Mouse (Mus musculus): ENCODE measurements around the gene Adam1b. TPM values are rescaled to one million over a fixed set of nuclear protein-coding genes. Genes with fewer than 3 reads are reported as not detected.

Gene Adam1b
- total and polyA plus RNA-seq, 2 experiments from 2014 or later = not detected

DNA sequence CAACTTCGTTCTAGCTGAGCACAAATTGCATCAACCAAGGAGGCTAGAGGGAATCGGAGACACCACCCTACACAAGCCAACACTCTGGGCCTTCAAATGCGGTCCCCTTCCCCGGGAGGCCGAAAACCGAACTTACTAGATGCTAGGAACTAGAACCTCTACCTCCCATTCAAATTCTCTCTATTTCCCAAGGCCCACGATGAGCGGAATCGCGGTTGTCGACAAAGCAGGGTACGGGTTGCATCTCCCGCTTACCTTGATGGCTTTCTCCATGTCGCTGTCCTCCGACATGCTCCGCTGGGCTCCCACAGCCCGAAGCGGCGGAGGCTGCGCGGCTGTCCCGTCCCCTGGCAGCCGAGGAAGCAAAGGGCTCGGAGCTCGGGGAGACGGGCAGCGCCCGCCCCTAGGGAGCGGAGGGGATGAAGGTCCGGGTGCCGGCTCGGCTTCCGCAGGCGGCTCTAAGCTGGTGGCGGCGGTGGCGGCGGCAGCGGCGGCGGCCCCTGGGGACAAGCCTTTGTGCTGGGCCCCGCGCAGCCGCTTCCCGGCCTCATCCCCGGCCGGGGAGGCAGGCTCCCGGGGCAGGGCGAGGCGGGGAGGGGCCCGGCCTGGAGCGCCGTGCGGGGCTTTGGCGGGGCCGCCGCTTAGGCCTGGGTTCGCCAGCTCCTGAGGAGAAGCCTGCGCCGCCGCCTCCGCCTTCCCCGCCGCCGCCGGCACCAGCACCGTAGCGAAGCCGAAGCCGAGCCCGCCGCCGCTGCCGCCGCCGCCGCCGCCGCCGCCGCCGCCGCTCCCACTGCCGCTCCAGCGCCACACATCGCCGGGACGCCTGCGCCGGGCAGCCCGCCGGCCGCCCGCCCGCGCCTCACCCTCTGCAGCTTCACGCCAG is 41.9 kb upstream of the Adam1b start, which contains the start of the genes Adam1a and Gm42878:
Gene Adam1a (minus strand): TSS at position 573 of the 883 bp plus-strand sequence.
Gene Gm42878 (minus strand): TSS at position 573 of the 883 bp plus-strand sequence.
- Histone ChIP-seq H3K9me3 (ENCODE audit: low read length) (no peaks in the 10 kb centered on the region), H3K9ac (replicated peaks; ENCODE audit: low read length, poor library complexity, severe bottlenecking) (peak within 1 kb of the TSS; percentile 98), H3K27ac (ENCODE audit: low read depth, low read length) (peak within 1 kb of the TSS; percentile 99), H3K36me3 (ENCODE audit: insufficient read depth, low read length) (no peaks in the 10 kb centered on the region), H3K4me2 (ENCODE audit: low read depth, low read length, poor library complexity, severe bottlenecking) (peak within 1 kb of the TSS; percentile 88), H3K4me1 (ENCODE audit: insufficient read depth, low read length) (peaks cover 12% of the 10 kb centered on the region), H3K27me3 (ENCODE audit: insufficient read depth, low read length) (no peaks in the 10 kb centered on the region), H3K4me3 (ENCODE audit: low read depth, low read length) (peak within 1 kb of the TSS; percentile 98)
- under 1% methylated on average over 48 of the region's 97 CpGs for WGBS
- DNase-seq (ENCODE audit: low spot score) (peak; percentile 20), ATAC-seq (ENCODE audit: low FRiP score) (peak; percentile 76; the same call in 1 of the 2 replicates)
- no peak for TF ChIP-seq CTCF (IDR thresholded peaks at IDR 0.05)

- DNase-seq (ENCODE audit: low spot score) (no peak), ATAC-seq (ENCODE audit: low FRiP score) (no peak)
- H3K36me3 ChIP-seq (ENCODE audit: insufficient read depth, low read length) = peaks cover 5% of the 10 kb centered on the region; the same call in 1 of the 2 replicates
- H3K9ac ChIP-seq (replicated peaks; ENCODE audit: low read length, poor library complexity, severe bottlenecking) = no peak overlapping the region
- H3K9me3 ChIP-seq (ENCODE audit: low read length) = no peaks in the 10 kb centered on the region
- H3K4me1 ChIP-seq (ENCODE audit: insufficient read depth, low read length) = peaks cover 12% of the 10 kb centered on the region
- no peak overlapping the region for H3K4me2 ChIP-seq (ENCODE audit: low read depth, low read length, poor library complexity, severe bottlenecking)
- H3K4me3 ChIP-seq (ENCODE audit: low read depth, low read length) = no peak overlapping the region
- no peaks in the 10 kb centered on the region for H3K27me3 ChIP-seq (ENCODE audit: insufficient read depth, low read length)
- no peak for TF ChIP-seq CTCF (IDR thresholded peaks at IDR 0.05)
- H3K27ac ChIP-seq (ENCODE audit: low read depth, low read length) = no peak overlapping the region
- 84% methylated on average over 3 of the region's 3 CpGs for WGBS
Observed at GRCm38 (mm10) chr5:121543370-121543769, 40.1 kb upstream of the Adam1b start.

- no peak overlapping the region for H3K9ac ChIP-seq (replicated peaks; ENCODE audit: low read length, poor library complexity, severe bottlenecking)
- no peak overlapping the region for H3K4me2 ChIP-seq (ENCODE audit: low read depth, low read length, poor library complexity, severe bottlenecking)
- DNase-seq (ENCODE audit: low spot score) (peak; percentile 14), ATAC-seq (ENCODE audit: low FRiP score) (no peak)
- H3K4me3 ChIP-seq (ENCODE audit: low read depth, low read length) = no peak overlapping the region
- no peaks in the 10 kb centered on the region for H3K27me3 ChIP-seq (ENCODE audit: insufficient read depth, low read length)
- H3K36me3 ChIP-seq (ENCODE audit: insufficient read depth, low read length) = peaks cover 23% of the 10 kb centered on the region
- WGBS = 82% methylated on average over 7 of the region's 7 CpGs
- TF ChIP-seq CTCF (IDR thresholded peaks at IDR 0.05) = peak; percentile 57
- peaks cover 6% of the 10 kb centered on the region for H3K4me1 ChIP-seq (ENCODE audit: insufficient read depth, low read length)
- H3K9me3 ChIP-seq (ENCODE audit: low read length) = no peaks in the 10 kb centered on the region
- no peak overlapping the region for H3K27ac ChIP-seq (ENCODE audit: low read depth, low read length)
Observed at GRCm38 (mm10) chr5:121541235-121541634, 38.0 kb upstream of the Adam1b start.

DNA sequence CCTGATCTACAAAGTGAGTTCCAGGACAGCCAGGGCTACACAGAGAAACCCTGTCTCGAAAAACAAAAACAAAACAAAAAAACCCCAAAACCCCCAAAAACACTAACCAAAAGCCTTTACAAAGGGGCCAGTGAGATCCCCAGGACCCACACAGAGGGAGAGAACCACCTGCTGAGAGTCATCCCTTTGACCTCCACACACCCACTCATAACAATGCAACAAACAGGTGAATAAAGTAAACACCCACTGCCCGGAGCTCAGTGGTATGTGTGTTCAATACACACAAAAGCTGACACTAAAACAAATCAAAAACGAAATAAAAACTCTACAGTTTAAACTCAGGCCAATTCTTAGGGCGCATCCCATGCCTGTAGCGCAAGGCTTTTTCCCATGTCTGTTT is 36.8 kb upstream of the Adam1b start:
- H3K4me2 ChIP-seq (ENCODE audit: low read depth, low read length, poor library complexity, severe bottlenecking) = no peak overlapping the region
- WGBS = 93% methylated on average over 5 of the region's 5 CpGs
- H3K9ac ChIP-seq (replicated peaks; ENCODE audit: low read length, poor library complexity, severe bottlenecking) = no peak overlapping the region
- H3K9me3 ChIP-seq (ENCODE audit: low read length) = no peaks in the 10 kb centered on the region
- ATAC-seq (ENCODE audit: low FRiP score) (no peak), DNase-seq (ENCODE audit: low spot score) (no peak)
- TF ChIP-seq CTCF (IDR thresholded peaks at IDR 0.05) = no peak
- no peak overlapping the region for H3K27ac ChIP-seq (ENCODE audit: low read depth, low read length)
- H3K4me1 ChIP-seq (ENCODE audit: insufficient read depth, low read length) = peaks cover 6% of the 10 kb centered on the region
- H3K4me3 ChIP-seq (ENCODE audit: low read depth, low read length) = no peak overlapping the region
- H3K36me3 ChIP-seq (ENCODE audit: insufficient read depth, low read length) = peaks cover 34% of the 10 kb centered on the region
- H3K27me3 ChIP-seq (ENCODE audit: insufficient read depth, low read length) = no peaks in the 10 kb centered on the region

DNA sequence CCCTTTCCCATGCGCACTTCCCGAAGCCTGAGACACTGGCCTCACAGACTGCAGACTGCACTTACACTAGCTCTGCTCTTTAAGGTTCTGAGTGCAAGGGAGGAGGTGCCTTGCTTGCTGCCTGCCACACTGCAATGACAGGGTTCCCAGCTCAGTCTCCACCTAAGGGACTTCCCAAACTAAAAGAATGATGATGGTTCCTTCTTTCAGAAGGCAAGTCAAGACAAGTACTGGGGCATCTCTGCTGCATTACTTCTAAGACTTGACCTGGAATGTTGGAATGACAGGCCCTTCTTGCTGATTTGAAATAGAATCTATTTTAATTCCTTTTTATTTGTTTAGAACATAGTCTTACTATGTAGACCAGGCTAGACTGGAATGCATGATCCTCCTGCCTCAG is 34.4 kb upstream of the Adam1b start:
- Histone ChIP-seq H3K27ac (ENCODE audit: low read depth, low read length) (no peak overlapping the region), H3K9ac (replicated peaks; ENCODE audit: low read length, poor library complexity, severe bottlenecking) (no peak overlapping the region), H3K9me3 (ENCODE audit: low read length) (no peaks in the 10 kb centered on the region), H3K36me3 (ENCODE audit: insufficient read depth, low read length) (peaks cover 51% of the 10 kb centered on the region), H3K4me1 (ENCODE audit: insufficient read depth, low read length) (no peaks in the 10 kb centered on the region), H3K4me3 (ENCODE audit: low read depth, low read length) (no peak overlapping the region), H3K4me2 (ENCODE audit: low read depth, low read length, poor library complexity, severe bottlenecking) (no peak overlapping the region), H3K27me3 (ENCODE audit: insufficient read depth, low read length) (no peaks in the 10 kb centered on the region)
- no peak for TF ChIP-seq CTCF (IDR thresholded peaks at IDR 0.05)
- ATAC-seq (ENCODE audit: low FRiP score) (no peak), DNase-seq (ENCODE audit: low spot score) (no peak)
- WGBS = 86% methylated on average over 2 of the region's 2 CpGs

DNA sequence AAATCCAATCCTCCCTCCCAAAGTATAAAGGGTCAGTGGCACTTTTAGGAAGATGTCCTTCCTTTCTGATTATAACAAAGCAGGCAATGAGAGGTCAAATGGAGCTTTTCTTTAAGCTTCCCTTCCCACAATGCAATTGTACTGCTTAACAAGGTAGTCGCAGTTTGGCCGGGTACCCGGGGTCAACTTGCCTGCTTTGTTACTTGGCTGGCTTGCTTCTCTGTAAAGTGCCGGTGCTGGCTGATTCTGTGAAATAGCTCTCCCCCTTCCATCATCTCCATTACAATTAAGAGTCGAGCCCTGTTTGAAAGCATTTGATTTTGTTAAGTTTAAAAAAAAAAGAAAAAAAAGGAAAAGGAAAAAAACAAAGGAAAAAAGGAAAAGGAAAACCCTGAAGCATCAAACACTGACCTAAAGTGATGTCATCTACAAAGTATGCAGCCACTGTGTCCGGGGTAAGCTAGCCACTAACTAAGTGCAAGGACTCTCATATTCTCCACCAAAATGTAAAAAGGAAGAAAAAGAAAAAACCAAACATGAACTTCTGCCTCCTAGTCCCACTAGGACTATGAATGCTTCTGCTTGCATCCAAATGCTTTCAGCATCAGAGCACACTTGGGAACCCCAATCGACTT is 33.8 kb upstream of the Adam1b start:
- no peaks in the 10 kb centered on the region for H3K27me3 ChIP-seq (ENCODE audit: insufficient read depth, low read length)
- no peaks in the 10 kb centered on the region for H3K9me3 ChIP-seq (ENCODE audit: low read length)
- DNase-seq (ENCODE audit: low spot score) = no peak
- TF ChIP-seq CTCF (IDR thresholded peaks at IDR 0.05) = no peak
- H3K36me3 ChIP-seq (ENCODE audit: insufficient read depth, low read length) = peaks cover 56% of the 10 kb centered on the region
- no peak overlapping the region for H3K9ac ChIP-seq (replicated peaks; ENCODE audit: low read length, poor library complexity, severe bottlenecking)
- H3K4me2 ChIP-seq (ENCODE audit: low read depth, low read length, poor library complexity, severe bottlenecking) = no peak overlapping the region
- H3K27ac ChIP-seq (ENCODE audit: low read depth, low read length) = no peak overlapping the region
- no peaks in the 10 kb centered on the region for H3K4me1 ChIP-seq (ENCODE audit: insufficient read depth, low read length)
- no peak overlapping the region for H3K4me3 ChIP-seq (ENCODE audit: low read depth, low read length)
- ATAC-seq (ENCODE audit: low FRiP score) = no peak
- WGBS = 65% methylated on average over 7 of the region's 7 CpGs
